Mouse (Mus musculus) spleen, adult 2 months (tissue): ENCODE measurements at regions not wholly inside any gene's neighbourhood (a gene's known extent, or its start where the extent isn't known, plus 50 kb on each side); places are given as distances from the start of the nearest gene placed in this dataset.

ENCODE experiments used
- CTCF ChIP-seq: fragments of 200-500 bp; IDR thresholded peaks from 2 replicates; pipeline ENCODE4 v1.5.1; 2011; ENCODE audit warnings: mild to moderate bottlenecking, inconsistent platforms; ENCODE audit not compliant: insufficient read depth, insufficient read length, insufficient replicate concordance; ENCODE audit errors: extremely low read depth
- POLR2A ChIP-seq: fragments of 200-500 bp; IDR thresholded peaks from 2 replicates; pipeline ENCODE4 v1.6.1; 2011; ENCODE audit warnings: low read depth, low read length, inconsistent platforms

- TF ChIP-seq CTCF (peak; percentile 49; the same call in 1 of the 2 replicates), POLR2A (no peak)
Measured at GRCm38 (mm10) chr8:6572066-6572665, 1467.0 kb upstream of the Slc10a2 start.
